Mouse (Mus musculus) left cerebral cortex, postnatal 14 days (tissue): ENCODE data around the gene Dhh. TPM values are rescaled to one million over a fixed set of nuclear protein-coding genes. Genes with fewer than 3 reads are reported as not detected.
"Not testable (repeated sequence)": the region's sequence is repeated elsewhere in the genome, so short reads cannot be mapped to it uniquely, and the experiment has no call there.

ENCODE experiments used
- DNase-seq, 2 experiments: peaks; one replicate each; pipeline ENCODE4 v3.0.0; 2021 to 2022; ENCODE audit warnings: low spot score in 2 of 2, mixed read lengths in 1 of 2
- intact Hi-C: fragments of 180-260 bp; cut with DNase I; formaldehyde crosslinking; loops from one replicate; pipeline ENCODE4 v1.15.1; 2025
- long read RNA-seq, 2 experiments: library from polyadenylated mRNA; stranded (forward); transcript quantifications; one replicate each; pipeline ENCODE4 v2.0.0; 2021
- total RNA-seq, 2 experiments: library from RNA; stranded (reverse); gene quantifications; 2 replicates each; pipeline ENCODE4 v1.2.3; 2021

The Dhh gene
- under 1 TPM; 0.15 to 0.24 TPM for total RNA-seq
- long read RNA-seq, experiment 1, result 0 reads
- long read RNA-seq, experiment 2, result 0 reads

GRCm38 (mm10) chr15:98897928-98898800 is at the start of gene Dhh:
Gene Dhh (minus strand): TSS chr15:98898540.
- intact Hi-C loops, result no loop called here
- DNase-seq, result no peak

DNA sequence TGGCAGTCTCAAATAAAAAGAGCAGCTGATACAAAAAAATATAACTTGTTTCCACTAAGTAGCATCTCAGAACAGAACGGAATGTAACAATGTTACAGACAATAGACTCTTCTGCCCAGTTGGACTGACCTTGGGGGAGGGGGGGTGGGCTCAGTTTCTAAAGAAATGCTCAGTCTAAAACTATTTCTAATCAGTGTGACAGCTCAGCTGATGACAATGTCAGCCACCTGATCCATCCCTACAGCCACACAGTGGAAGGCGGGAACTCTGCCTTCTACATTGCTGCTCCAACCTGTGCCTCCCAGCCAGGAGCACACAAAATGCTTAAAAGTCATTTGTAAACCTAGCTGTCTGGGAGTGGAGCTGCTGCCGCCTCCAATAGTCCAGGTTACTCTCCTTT is 49.5 kb upstream of the Dhh start:
- intact Hi-C loops, result no loop called here
- no peak for DNase-seq

DNA sequence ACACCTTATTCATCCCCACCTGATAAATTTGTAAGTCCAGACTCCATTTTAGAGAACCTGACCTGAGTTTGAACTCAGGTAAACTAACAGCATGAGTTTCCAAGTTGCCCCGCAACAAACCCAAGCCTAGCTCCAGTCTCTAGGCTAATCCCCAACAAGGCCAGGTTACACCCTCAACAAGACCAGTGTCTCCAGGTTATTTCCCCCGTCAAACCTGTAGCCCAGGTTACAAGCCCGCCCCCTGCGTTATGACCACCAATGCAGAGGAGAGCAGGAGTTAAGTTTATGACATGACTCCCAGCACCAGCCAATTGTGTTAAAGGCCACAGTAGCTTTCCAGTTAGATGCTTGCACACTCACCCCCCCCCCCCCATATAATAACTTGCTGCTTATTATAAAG is 44.8 kb upstream of the Dhh start:
- intact Hi-C loops, result no loop called here
- DNase-seq, result no peak

DNA sequence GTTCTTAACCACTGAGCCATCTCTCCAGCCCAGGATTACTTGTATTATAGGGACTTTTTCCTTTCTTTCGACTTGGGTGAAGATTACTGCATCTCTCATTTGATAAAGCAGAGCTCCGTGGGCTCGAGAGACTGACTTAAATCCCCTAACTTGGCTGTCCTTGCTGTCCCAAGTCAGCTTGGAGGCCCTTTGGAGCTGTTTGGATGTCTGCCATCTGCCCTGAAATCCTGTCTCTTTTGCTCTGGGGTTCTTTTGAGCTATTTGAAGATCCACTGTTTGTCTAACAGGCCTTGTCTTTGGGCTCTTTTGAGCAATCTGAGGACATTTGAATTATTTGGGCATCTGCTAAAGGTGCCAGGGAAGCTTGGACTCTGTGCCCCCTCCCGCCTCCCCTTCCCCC is 43.7 kb upstream of the Dhh start:
- intact Hi-C loops, result no loop called here
- no peak for DNase-seq

DNA sequence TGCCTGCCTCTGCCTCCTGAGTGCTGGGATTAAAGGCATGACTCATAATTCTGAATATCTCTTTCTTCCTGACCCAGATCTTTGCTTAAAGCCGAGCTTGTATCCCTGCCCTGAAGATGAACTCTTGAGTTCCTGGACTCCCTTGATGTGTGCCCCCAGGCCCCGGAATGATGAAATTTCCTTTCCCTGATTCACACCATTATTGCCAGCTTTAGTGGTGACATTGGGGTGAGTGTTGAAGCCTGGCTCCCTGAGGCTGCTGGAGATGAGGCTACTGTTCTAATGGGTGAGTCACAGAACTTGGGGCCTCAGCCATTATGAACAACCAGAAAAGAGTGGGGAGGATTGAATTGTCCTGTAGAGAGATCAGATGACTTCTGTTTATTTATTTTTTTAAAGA is 43.2 kb upstream of the Dhh start:
- DNase-seq, result no peak
- intact Hi-C loops, result no loop called here

DNA sequence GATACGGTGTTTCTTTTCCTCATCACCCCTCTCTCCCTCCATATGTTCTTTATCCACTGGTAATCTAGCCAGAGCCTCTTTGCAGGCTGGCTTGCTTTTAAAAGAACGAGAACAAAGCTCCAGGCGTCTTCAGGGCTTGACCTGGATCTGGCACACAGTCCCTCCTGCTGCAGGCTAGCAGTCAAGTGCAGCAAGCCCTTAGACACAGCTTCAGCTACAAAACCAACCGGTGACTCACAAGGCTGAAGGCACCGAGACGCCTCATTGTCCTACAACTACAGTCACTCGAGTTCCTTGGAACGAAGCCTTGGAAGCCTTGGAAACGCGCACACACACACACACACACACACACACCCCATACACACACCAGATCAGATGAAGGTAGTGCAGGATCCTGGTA is 42.5 kb upstream of the Dhh start:
- DNase-seq, result peak in 1 of 2 experiments; percentile 67

GRCm38 (mm10) chr15:98934217-98934839 is 36.0 kb upstream of the Dhh start, which contains the start of gene Tuba1b:
Gene Tuba1b (minus strand): TSS chr15:98934565.
- DNase-seq, result peak; percentile 93 to 94
- intact Hi-C loops, result loop anchor here (2.0 kb wide), 1 partner anchor 58 kb away; no protein-coding TSS in a partner anchor

More for the DNA sequence above, 42.5 kb upstream of the Dhh start:
- intact Hi-C loops, result no loop called here

DNA sequence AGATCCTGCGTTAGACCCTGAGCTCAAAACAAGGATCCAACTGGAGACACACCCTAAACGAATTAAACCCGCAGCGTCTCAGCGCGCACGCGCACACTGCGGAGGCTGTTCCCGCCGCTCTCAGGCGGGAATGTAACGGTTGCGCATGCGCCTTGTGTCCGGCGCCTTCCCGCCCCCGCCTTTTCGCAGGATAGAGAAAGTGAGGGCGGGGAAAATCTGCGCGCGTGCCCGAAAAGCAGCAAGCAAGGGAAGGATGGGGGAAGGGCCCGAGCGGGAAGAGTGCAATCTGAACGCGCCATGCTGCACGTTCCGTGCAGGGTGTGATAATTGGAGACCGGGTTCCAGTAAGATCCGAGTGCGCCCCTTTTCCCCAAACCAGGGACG is 35.5 kb upstream of the Dhh start:
- DNase-seq, result peak; percentile 97 to 98
- intact Hi-C loops, result loop anchor here (2.0 kb wide), 1 partner anchor 59 kb away; no protein-coding TSS in a partner anchor

- intact Hi-C loops, DNase-seq: not testable (repeated sequence)
Observed at GRCm38 (mm10) chr15:98933004-98933671, 34.8 kb upstream of the Dhh start.

DNA sequence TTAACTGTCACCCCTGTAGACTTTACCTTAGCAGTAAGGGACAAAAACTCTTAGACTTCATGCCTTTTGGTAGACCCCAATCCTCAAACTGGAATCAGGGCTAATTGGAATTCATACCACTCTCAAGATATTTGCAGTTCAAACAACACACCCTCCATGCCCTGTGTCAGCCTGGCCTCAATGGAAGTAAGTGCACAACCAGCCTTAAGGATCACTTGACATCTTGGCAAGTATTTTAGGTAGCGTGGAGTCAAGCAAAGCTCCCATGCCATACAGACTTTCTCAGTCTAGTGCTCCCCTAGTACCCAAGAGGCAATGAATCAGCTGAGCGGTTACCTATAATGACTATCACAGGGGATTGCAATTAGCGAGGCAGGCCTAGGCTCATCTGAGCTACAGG is 32.7 kb upstream of the Dhh start:
- no peak for DNase-seq
- intact Hi-C loops, result no loop called here

- intact Hi-C loops, result no loop called here
- no peak for DNase-seq
Observed at GRCm38 (mm10) chr15:98930017-98930734, 31.8 kb upstream of the Dhh start.

DNA sequence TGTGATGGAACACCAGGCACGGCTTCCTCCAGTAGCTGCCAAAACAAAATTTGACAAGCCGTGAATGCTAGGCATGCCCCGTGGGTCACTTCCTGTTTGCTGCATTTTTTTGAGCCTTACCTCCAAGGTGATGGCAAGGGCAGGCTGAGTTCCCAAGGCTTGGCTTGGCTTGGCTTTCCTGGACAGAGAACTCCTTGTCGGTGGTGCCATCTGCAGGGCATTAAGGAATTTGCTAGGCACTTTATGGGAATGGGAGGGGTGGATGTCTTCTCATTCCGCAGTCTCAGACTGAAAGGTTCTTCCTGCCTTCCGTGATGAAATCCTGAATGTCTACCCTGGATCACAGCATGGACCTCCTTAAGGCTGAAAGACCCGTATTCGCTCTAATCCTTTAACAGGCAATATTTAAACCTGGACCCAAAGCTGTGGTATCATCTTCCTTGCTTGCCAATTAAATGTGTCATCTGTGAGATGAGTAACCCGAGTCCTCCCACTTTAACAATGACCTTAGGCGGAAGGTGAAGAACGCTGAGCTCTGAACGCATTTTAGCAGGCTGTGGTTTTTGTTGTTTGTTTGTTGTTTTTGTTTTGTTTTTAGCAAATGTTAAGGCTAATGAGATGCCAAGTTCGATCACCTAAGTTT is 30.4 kb upstream of the Dhh start:
- DNase-seq, result peak; percentile 70 to 72
- intact Hi-C loops, result loop anchor here (5.0 kb wide), 3 partner anchors 36 to 121 kb away; partner anchors contain the start of genes Ddn and Rhebl1

GRCm38 (mm10) chr15:98927566-98927965 is 29.2 kb upstream of the Dhh start:
- DNase-seq, result no peak
- intact Hi-C loops, result loop anchor here (5.0 kb wide), 3 partner anchors 35 to 120 kb away; partner anchors contain the start of genes Ddn and Rhebl1

DNA sequence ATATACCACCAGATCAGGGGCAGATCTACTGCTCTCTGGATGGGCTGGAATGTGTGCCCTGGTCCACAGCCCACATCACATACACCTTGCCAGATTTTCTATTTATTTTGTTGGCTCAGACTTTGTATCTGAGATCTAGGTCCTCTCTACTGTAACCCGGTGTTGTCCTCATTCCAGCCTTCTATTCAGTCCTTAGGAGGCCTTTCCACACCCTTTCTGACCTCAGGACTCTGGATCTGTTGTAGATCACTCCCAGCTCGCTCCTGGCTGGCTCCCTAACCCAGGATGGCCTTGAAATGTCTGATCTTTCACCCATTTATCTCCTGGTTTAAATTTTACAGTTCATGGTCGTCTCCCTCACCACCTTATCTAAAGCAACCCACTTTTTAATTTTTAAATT is 26.3 kb upstream of the Dhh start:
- intact Hi-C loops, result loop anchor here (5.0 kb wide), 3 partner anchors 32 to 117 kb away; partner anchors contain the start of genes Ddn and Rhebl1

GRCm38 (mm10) chr15:98923031-98923537 is 24.7 kb upstream of the Dhh start:
- no peak for DNase-seq
- intact Hi-C loops, result no loop called here

More for the DNA sequence above, 26.3 kb upstream of the Dhh start:
- no peak for DNase-seq

DNA sequence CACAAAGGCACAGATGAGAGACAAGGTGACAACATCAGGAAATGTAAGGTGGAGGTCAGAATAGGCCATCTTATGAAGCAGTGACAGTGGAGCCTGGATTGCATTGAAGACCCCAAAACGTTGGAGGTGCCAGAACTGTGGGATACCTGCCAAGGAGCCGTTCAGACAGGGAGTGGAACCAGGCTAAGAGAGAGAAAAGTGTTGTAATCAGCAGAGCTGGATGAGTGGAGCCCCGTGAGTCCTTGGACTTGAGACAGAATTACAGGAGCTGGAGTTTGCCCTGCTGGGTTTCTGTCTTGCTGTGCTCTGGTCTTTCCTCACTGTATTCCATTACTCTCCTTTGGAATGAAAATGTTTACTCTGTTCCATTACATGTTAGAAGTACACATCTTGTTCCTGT is 24.2 kb upstream of the Dhh start:
- intact Hi-C loops, result no loop called here
- DNase-seq, result no peak

DNA sequence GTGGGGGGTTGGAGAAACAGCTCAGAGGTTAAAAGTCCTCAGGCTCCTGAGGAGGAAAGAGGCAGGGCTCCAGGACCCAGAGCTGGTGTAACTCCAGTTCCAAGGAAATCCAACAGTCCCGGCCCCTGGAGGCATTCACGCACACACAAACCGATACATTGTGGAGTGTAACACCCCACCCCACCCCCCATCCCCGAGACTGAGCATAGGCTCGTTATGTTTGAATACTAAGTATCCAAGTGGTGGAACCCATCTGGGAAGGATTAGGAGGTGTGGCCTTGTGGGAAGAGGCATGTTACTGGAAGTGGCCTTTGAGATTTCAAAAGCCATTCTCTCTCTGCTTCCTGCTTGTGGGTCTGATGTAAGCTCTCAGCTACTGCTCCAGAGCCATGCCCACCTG is 23.2 kb upstream of the Dhh start:
- intact Hi-C loops, result no loop called here
- no peak for DNase-seq

- DNase-seq, result not testable (repeated sequence)
- intact Hi-C loops, result loop anchor here (5.0 kb wide), 1 partner anchor 36 kb away; no protein-coding TSS in a partner anchor
Observed at GRCm38 (mm10) chr15:98918499-98918895, 20.2 kb upstream of the Dhh start.
